14 mouse cellular contexts compared by ENCODE assay signal in genomic region chr10:11841494-11841893, GRCm38 (mm10).
A peak's percentile ranks its signal among the peaks of the same experiment; 100 is the strongest.
DNase-seq lines count a peak whose midpoint lies in the region; ATAC-seq lines count a peak whose summit lies in the region.
"Had no signal": no experiment of that assay in that cellular context is flagged by ENCODE, and none has a peak within 500 bp of the region (broad histone marks: within the 10 kb centered on the region; RNA-seq: fewer than 3 reads in every experiment).

No protein-coding gene starts in this region.

- H3K27me3 ChIP-seq in heart, embryonic 14.5 days (ENCODE audit: control insufficient read depth, insufficient read depth, low read length), result no peaks in the 10 kb centered on the region
- no peaks in the 10 kb centered on the region for H3K27me3 ChIP-seq in hindbrain, embryonic 10.5 days (ENCODE audit: insufficient read depth, poor library complexity, severe bottlenecking)
- H3K27me3 ChIP-seq: limb, embryonic 12.5 days had no signal

- H3K27ac ChIP-seq in heart, embryonic 14.5 days (replicated peaks in 1 of 2; ENCODE audit: control insufficient read depth in 1 of 2, insufficient read depth in 1 of 2, low read depth in 2 of 2, low read length in 2 of 2), result no peak overlapping the region
- H3K27ac ChIP-seq in hindbrain, embryonic 10.5 days, result no peak overlapping the region
- H3K27ac ChIP-seq: limb, embryonic 12.5 days had no signal

- WGBS in heart, embryonic 14.5 days, result 50% methylated on average over 7 of the region's 7 CpGs
- 95% methylated on average over 7 of the region's 7 CpGs for WGBS in hindbrain, embryonic 10.5 days

- no peak overlapping the region for H3K9ac ChIP-seq in heart, embryonic 14.5 days (ENCODE audit: low read length)
- H3K9ac ChIP-seq: limb, embryonic 12.5 days; lung, embryonic 14.5 days had no signal

- intact Hi-C loops in heart, postnatal 14 days (cut with DNase I), result no loop called here
- intact Hi-C loops in left cerebral cortex, postnatal 36 days (cut with DNase I), result loop anchor here (5.0 to 10.0 kb wide), 3 partner anchors 179 to 771 kb away; no protein-coding TSS in a partner anchor

- H3K4me2 ChIP-seq in heart, embryonic 14.5 days (ENCODE audit: low read length), result 0 out of 2 replicates have a peak overlapping the region, but pooled peaks have one; percentile 1
- H3K4me2 ChIP-seq: limb, embryonic 12.5 days; lung, embryonic 14.5 days had no signal

- H3K36me3 ChIP-seq in heart, embryonic 14.5 days (ENCODE audit: control insufficient read depth, insufficient read depth, low read length), result no peaks in the 10 kb centered on the region
- no peaks in the 10 kb centered on the region for H3K36me3 ChIP-seq in hindbrain, embryonic 10.5 days
- H3K36me3 ChIP-seq: limb, embryonic 12.5 days had no signal

- H3K9me3 ChIP-seq in heart, embryonic 14.5 days (ENCODE audit: control insufficient read depth, low read length), result no peaks in the 10 kb centered on the region
- H3K9me3 ChIP-seq in hindbrain, embryonic 10.5 days, result no peaks in the 10 kb centered on the region
- H3K9me3 ChIP-seq: limb, embryonic 12.5 days had no signal

- H3K4me1 ChIP-seq in heart, embryonic 14.5 days (ENCODE audit: control insufficient read depth in 2 of 2, insufficient read depth in 2 of 2, low read length in 2 of 2), result peaks cover 3 to 6% of the 10 kb centered on the region in 2 experiments; a peak in 2 of 4 replicates
- H3K4me1 ChIP-seq in hindbrain, embryonic 10.5 days (replicated peaks), result peaks cover 5% of the 10 kb centered on the region; the same call in 1 of the 2 replicates
- H3K4me1 ChIP-seq: limb, embryonic 12.5 days had no signal

- DNase-seq in heart, postnatal 14 days, result no peak
- peak; percentile 13 for DNase-seq in NIH3T3 (ENCODE audit: low read depth)
- DNase-seq in fibroblast of lung, adult 2 months (ENCODE audit: low read depth), result peak; percentile 9
- DNase-seq in left cerebral cortex, postnatal 36 days (ENCODE audit: low spot score in 2 of 2), result peak; percentile 20 to 23
- DNase-seq in spleen, postnatal 4 days (ENCODE audit: low spot score in 2 of 2), result no peak
- DNase-seq in hindbrain, embryonic 10.5 days (ENCODE audit: low spot score), result no peak
- no peak for DNase-seq in adrenal gland, adult 18-20 months (ENCODE audit: low spot score in 2 of 2)
- DNase-seq: adrenal gland, postnatal 14 days; lung, embryonic 14.5 days had no signal

- no peak overlapping the region for H3K4me3 ChIP-seq in heart, embryonic 14.5 days (ENCODE audit: control insufficient read depth in 1 of 2, insufficient read depth in 1 of 2, low read depth in 1 of 2, low read length in 2 of 2)
- H3K4me3 ChIP-seq in hindbrain, embryonic 10.5 days, result no peak overlapping the region
- H3K4me3 ChIP-seq: limb, embryonic 12.5 days had no signal

- ATAC-seq in heart, embryonic 14.5 days (ENCODE audit: insufficient number of reproducible peaks, insufficient read depth, low FRiP score, low read depth), result no peak
- ATAC-seq: CD4-positive, CD25-positive, alpha-beta regulatory T cell, adult 4 months; forebrain, embryonic 16.5 days; intestine, postnatal 0 days had no signal

Comparison
In these comparisons a context has a peak if more than half of its experiments do, and no peak if none do; other contexts are left out.
1. DNase-seq: peak in NIH3T3 (single experiment), fibroblast of lung, adult 2 months (single experiment) and left cerebral cortex, postnatal 36 days (2 of 2); none in heart, postnatal 14 days (0 of 2), spleen, postnatal 4 days (0 of 2), hindbrain, embryonic 10.5 days (single experiment) and adrenal gland, adult 18-20 months (0 of 2).